Mouse (Mus musculus) A20 (cell line): Measurements from ENCODE around the gene Smarca1.

Experiments used
- DNase-seq: peaks from one replicate; pipeline ENCODE4 v3.0.0-alpha.2; 2011; ENCODE audit warnings: low read depth, low spot score

Smarca1 gene

GRCm38 (mm10) chrX:47892431-47893024, at the start of gene Smarca1:
TSS of gene Smarca1 (minus strand) at chrX:47892974.
- no peak for DNase-seq

GRCm38 (mm10) chrX:47937740-47938139, 45.0 kb upstream of the Smarca1 start:
- DNase-seq = no peak

GRCm38 (mm10) chrX:47936885-47937284, 44.1 kb upstream of the Smarca1 start:
- no peak for DNase-seq

- DNase-seq = no peak
Measured at GRCm38 (mm10) chrX:47934352-47934751, 41.6 kb upstream of the Smarca1 start.

- no peak for DNase-seq
Measured at GRCm38 (mm10) chrX:47930449-47930848, 37.7 kb upstream of the Smarca1 start.

- peak; percentile 5 for DNase-seq
Measured at GRCm38 (mm10) chrX:47927981-47928380, 35.2 kb upstream of the Smarca1 start.

- DNase-seq = no peak
Measured at GRCm38 (mm10) chrX:47920541-47920940, 27.8 kb upstream of the Smarca1 start.

GRCm38 (mm10) chrX:47916831-47917230, 24.1 kb upstream of the Smarca1 start:
- DNase-seq = no peak

GRCm38 (mm10) chrX:47913543-47913938, 20.8 kb upstream of the Smarca1 start:
- DNase-seq = no peak

GRCm38 (mm10) chrX:47912904-47913542, 20.2 kb upstream of the Smarca1 start:
- DNase-seq = peak; percentile 23

GRCm38 (mm10) chrX:47912306-47912792, 19.6 kb upstream of the Smarca1 start, which contains the start of gene Ocrl:
TSS of gene Ocrl (plus strand) at chrX:47912387.
- peak; percentile 76 for DNase-seq

- no peak for DNase-seq
Measured at GRCm38 (mm10) chrX:47891907-47892430, 805 bp downstream of the Smarca1 start.

- DNase-seq = no peak
Measured at GRCm38 (mm10) chrX:47891243-47891906, 1.4 kb downstream of the Smarca1 start.

GRCm38 (mm10) chrX:47887401-47887800, 5.4 kb downstream of the Smarca1 start:
- DNase-seq = no peak

GRCm38 (mm10) chrX:47882813-47883212, 10.0 kb downstream of the Smarca1 start:
- DNase-seq = no peak

GRCm38 (mm10) chrX:47880052-47880451, 12.7 kb downstream of the Smarca1 start:
- no peak for DNase-seq

GRCm38 (mm10) chrX:47858544-47858943, 34.2 kb downstream of the Smarca1 start:
- no peak for DNase-seq

- no peak for DNase-seq
Measured at GRCm38 (mm10) chrX:47835835-47836195, 57.0 kb downstream of the Smarca1 start.

GRCm38 (mm10) chrX:47835098-47835834, 57.5 kb downstream of the Smarca1 start:
- DNase-seq = no peak

- no peak for DNase-seq
Measured at GRCm38 (mm10) chrX:47833431-47833830, 59.3 kb downstream of the Smarca1 start.

- DNase-seq = no peak
Measured at GRCm38 (mm10) chrX:47820566-47820965, 72.2 kb downstream of the Smarca1 start.

GRCm38 (mm10) chrX:47808717-47809116, 84.1 kb downstream of the Smarca1 start:
- no peak for DNase-seq
